Mouse (Mus musculus): Measurements from ENCODE around the gene Opa1. TPM values are rescaled to one million over a fixed set of nuclear protein-coding genes. Genes with fewer than 3 reads are reported as not detected.

Opa1 gene
- polyA plus RNA-seq, 1 experiment = 53.5 TPM

DNA sequence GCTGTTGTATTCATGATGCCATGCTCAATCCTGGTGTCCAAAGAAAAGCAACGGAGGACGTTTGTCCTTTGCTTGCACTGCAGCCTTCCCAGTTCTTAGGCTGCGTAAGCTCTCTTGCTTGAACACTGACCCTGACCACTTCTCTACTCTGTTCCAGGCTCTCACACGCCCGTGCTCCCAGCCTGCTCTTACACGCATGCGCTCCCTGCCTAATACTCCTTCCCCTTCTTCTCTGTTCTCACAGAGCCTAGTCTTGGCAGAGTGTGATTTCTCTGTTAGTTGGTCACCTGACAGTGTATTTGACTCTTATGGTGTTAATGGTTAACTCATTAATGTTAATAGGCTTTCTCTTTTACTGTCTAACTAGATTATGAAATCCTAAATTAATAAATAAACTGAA is 28.0 kb downstream of the Opa1 start:
- WGBS = 91% methylated on average over 7 of the region's 7 CpGs
- Histone ChIP-seq H3K27me3 (ENCODE audit: control insufficient read depth, insufficient read depth, low read length) (no peaks in the 10 kb centered on the region), H3K4me1 (ENCODE audit: control insufficient read depth, insufficient read depth, low read length) (no peaks in the 10 kb centered on the region), H3K4me3 (replicated peaks; ENCODE audit: insufficient read depth, low read depth, low read length) (no peak overlapping the region), H3K27ac (ENCODE audit: insufficient read depth, low read length) (no peak overlapping the region)
- no peak for DNase-seq
- TF ChIP-seq CTCF (IDR thresholded peaks at IDR 0.05; ENCODE audit: borderline replicate concordance, insufficient read depth, low read depth, low read length) = no peak

DNA sequence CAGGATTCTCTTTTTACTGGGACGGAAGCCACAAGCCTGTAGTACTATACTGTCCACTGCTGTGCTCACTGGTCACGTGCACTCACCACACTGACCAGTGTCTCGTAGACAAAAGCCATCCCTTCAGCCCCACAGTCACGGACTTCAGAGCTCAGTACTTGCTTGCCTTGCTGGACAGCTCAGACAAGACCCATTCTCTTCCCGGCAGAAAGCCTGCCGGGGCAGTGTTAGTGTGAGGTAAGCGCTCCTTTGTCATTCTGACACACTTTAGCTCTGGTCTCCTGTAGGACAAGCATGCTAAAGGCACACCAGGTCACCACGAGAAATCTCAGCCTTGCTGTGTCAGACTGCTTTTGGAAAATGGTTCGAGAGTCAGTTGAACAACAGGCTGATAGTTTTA is 35.6 kb downstream of the Opa1 start:
- Histone ChIP-seq H3K27me3 (ENCODE audit: control insufficient read depth, insufficient read depth, low read length) (no peaks in the 10 kb centered on the region), H3K4me3 (replicated peaks; ENCODE audit: insufficient read depth, low read depth, low read length) (no peak overlapping the region), H3K4me1 (ENCODE audit: control insufficient read depth, insufficient read depth, low read length) (no peaks in the 10 kb centered on the region), H3K27ac (ENCODE audit: insufficient read depth, low read length) (no peak overlapping the region)
- 77% methylated on average over 9 of the region's 9 CpGs for WGBS
- TF ChIP-seq POLR2A (IDR thresholded peaks at IDR 0.05; ENCODE audit: borderline replicate concordance, insufficient read depth, low read length) = no peak
- TF ChIP-seq CTCF (IDR thresholded peaks at IDR 0.05; ENCODE audit: borderline replicate concordance, insufficient read depth, low read depth, low read length) = no peak
- no peak for DNase-seq

GRCm38 (mm10) chr16:29629053-29629452 is 49.9 kb downstream of the Opa1 start:
- H3K4me1 ChIP-seq (ENCODE audit: control insufficient read depth, insufficient read depth, low read length) = no peaks in the 10 kb centered on the region
- no peak overlapping the region for H3K4me3 ChIP-seq (replicated peaks; ENCODE audit: insufficient read depth, low read depth, low read length)
- no peak overlapping the region for H3K27ac ChIP-seq (ENCODE audit: insufficient read depth, low read length)
- DNase-seq = no peak
- TF ChIP-seq CTCF (IDR thresholded peaks at IDR 0.05; ENCODE audit: borderline replicate concordance, insufficient read depth, low read depth, low read length) = no peak; the same call in 1 of the 2 replicates
- no peak for TF ChIP-seq POLR2A (IDR thresholded peaks at IDR 0.05; ENCODE audit: borderline replicate concordance, insufficient read depth, low read length)
- 79% methylated on average over 1 of the region's 1 CpGs for WGBS
- H3K27me3 ChIP-seq (ENCODE audit: control insufficient read depth, insufficient read depth, low read length) = no peaks in the 10 kb centered on the region

DNA sequence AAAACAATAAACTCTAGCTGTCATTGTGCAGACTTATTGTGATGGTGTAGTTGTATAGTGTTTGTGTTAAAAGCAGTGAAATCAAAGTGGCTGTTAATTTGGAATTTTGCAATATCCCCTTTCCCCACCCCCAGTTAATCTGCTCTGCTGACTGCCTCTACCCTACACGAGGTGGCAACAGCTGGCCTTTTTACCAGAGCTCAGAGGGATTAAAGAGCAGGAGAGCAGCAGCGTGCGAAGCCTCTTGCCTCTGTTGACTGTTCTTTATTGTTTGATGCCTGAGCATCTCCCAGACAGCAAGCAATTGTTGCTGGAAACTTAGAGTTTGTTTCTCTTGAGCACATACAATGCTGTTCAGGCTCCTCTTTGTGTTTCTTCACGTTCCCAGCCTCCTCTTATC is 56.6 kb downstream of the Opa1 start:
- WGBS = 45% methylated on average over 4 of the region's 4 CpGs
- TF ChIP-seq POLR2A (IDR thresholded peaks at IDR 0.05; ENCODE audit: borderline replicate concordance, insufficient read depth, low read length) = no peak
- no peak for TF ChIP-seq CTCF (IDR thresholded peaks at IDR 0.05; ENCODE audit: borderline replicate concordance, insufficient read depth, low read depth, low read length)
- Histone ChIP-seq H3K27me3 (ENCODE audit: control insufficient read depth, insufficient read depth, low read length) (no peaks in the 10 kb centered on the region), H3K4me1 (ENCODE audit: control insufficient read depth, insufficient read depth, low read length) (no peaks in the 10 kb centered on the region), H3K4me3 (replicated peaks; ENCODE audit: insufficient read depth, low read depth, low read length) (no peak overlapping the region), H3K27ac (ENCODE audit: insufficient read depth, low read length) (no peak overlapping the region)
- no peak for DNase-seq

GRCm38 (mm10) chr16:29642376-29642775 is 63.2 kb downstream of the Opa1 start:
- no peak for DNase-seq
- Histone ChIP-seq H3K4me1 (ENCODE audit: control insufficient read depth, insufficient read depth, low read length) (no peaks in the 10 kb centered on the region), H3K27ac (ENCODE audit: insufficient read depth, low read length) (no peak overlapping the region), H3K4me3 (replicated peaks; ENCODE audit: insufficient read depth, low read depth, low read length) (no peak overlapping the region), H3K27me3 (ENCODE audit: control insufficient read depth, insufficient read depth, low read length) (no peaks in the 10 kb centered on the region)
- WGBS = 20% methylated on average over 1 of the region's 1 CpGs
- TF ChIP-seq POLR2A (IDR thresholded peaks at IDR 0.05; ENCODE audit: borderline replicate concordance, insufficient read depth, low read length) = no peak
- TF ChIP-seq CTCF (IDR thresholded peaks at IDR 0.05; ENCODE audit: borderline replicate concordance, insufficient read depth, low read depth, low read length) = no peak

- no peak overlapping the region for H3K27ac ChIP-seq (ENCODE audit: insufficient read depth, low read length)
- no peak overlapping the region for H3K4me3 ChIP-seq (replicated peaks; ENCODE audit: insufficient read depth, low read depth, low read length)
- 90% methylated on average over 3 of the region's 3 CpGs for WGBS
- no peak for DNase-seq
- no peak for TF ChIP-seq CTCF (IDR thresholded peaks at IDR 0.05; ENCODE audit: borderline replicate concordance, insufficient read depth, low read depth, low read length)
- TF ChIP-seq POLR2A (IDR thresholded peaks at IDR 0.05; ENCODE audit: borderline replicate concordance, insufficient read depth, low read length) = no peak
- H3K4me1 ChIP-seq (ENCODE audit: control insufficient read depth, insufficient read depth, low read length) = no peaks in the 10 kb centered on the region
- no peaks in the 10 kb centered on the region for H3K27me3 ChIP-seq (ENCODE audit: control insufficient read depth, insufficient read depth, low read length)
These were observed 65.7 kb downstream of the Opa1 start for GRCm38 (mm10) chr16:29644871-29645270.

DNA sequence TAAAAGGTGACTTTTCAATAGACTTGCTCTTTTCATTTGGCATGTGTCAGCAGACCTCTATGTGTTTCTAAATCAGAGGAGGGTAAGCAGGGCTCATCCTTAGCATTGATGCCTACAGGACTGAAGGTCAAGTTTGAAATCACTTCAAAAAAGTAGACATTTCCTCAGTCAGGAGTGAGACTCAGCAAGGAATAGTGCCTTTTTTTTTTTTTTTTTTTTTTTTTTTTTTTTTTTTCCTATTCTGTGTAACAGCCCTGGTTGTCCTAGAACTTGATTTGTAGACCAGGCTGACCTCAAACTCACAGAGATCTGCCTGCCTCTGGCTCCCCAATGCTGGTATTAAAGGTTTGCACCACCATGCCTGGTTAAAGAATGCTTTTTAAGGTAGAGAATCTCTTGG is 67.1 kb downstream of the Opa1 start:
- TF ChIP-seq CTCF (IDR thresholded peaks at IDR 0.05; ENCODE audit: borderline replicate concordance, insufficient read depth, low read depth, low read length) (no peak), POLR2A (IDR thresholded peaks at IDR 0.05; ENCODE audit: borderline replicate concordance, insufficient read depth, low read length) (no peak)
- no peaks in the 10 kb centered on the region for H3K27me3 ChIP-seq (ENCODE audit: control insufficient read depth, insufficient read depth, low read length)
- DNase-seq = no peak

GRCm38 (mm10) chr16:29656187-29656825 is 77.2 kb downstream of the Opa1 start:
- Histone ChIP-seq H3K4me3 (replicated peaks; ENCODE audit: insufficient read depth, low read depth, low read length) (no peak overlapping the region), H3K27me3 (ENCODE audit: control insufficient read depth, insufficient read depth, low read length) (no peaks in the 10 kb centered on the region), H3K27ac (ENCODE audit: insufficient read depth, low read length) (no peak overlapping the region), H3K4me1 (ENCODE audit: control insufficient read depth, insufficient read depth, low read length) (peaks cover 3% of the 10 kb centered on the region; the same call in 1 of the 2 replicates)
- DNase-seq = no peak
- TF ChIP-seq CTCF (IDR thresholded peaks at IDR 0.05; ENCODE audit: borderline replicate concordance, insufficient read depth, low read depth, low read length) = no peak
- TF ChIP-seq POLR2A (IDR thresholded peaks at IDR 0.05; ENCODE audit: borderline replicate concordance, insufficient read depth, low read length) = no peak
- 59% methylated on average over 9 of the region's 9 CpGs for WGBS

More for the DNA sequence above, 67.1 kb downstream of the Opa1 start:
- no peak overlapping the region for H3K27ac ChIP-seq (ENCODE audit: insufficient read depth, low read length)
- H3K4me3 ChIP-seq (replicated peaks; ENCODE audit: insufficient read depth, low read depth, low read length) = no peak overlapping the region
- H3K4me1 ChIP-seq (ENCODE audit: control insufficient read depth, insufficient read depth, low read length) = no peaks in the 10 kb centered on the region
